Mouse (Mus musculus) lung, adult 10 weeks (tissue): ENCODE data around the gene Olfr1532-ps1. TPM values are rescaled to one million over a fixed set of nuclear protein-coding genes. Genes with fewer than 3 reads are reported as not detected.

Source experiments
- polyA plus RNA-seq: library from polyadenylated mRNA; stranded (reverse); fragments of 350-450 nt; fragmentation: Illumina TruSeq; extraction: RNeasy Lipid Tissue Mini Kit (QIAGEN cat#74804); gene quantifications from one replicate; pipeline ENCODE4 v1.2.3, GENCODE M21; 2014; ENCODE audit warnings: low read depth, low replicate concordance; ENCODE audit not compliant: insufficient read depth

Olfr1532-ps1 gene
- not detected for polyA plus RNA-seq

GRCm38 (mm10) chr7:106907676-106908075 lies at the start of gene Olfr1532-ps1:
TSS of gene Olfr1532-ps1 (plus strand) at chr7:106908001.

GRCm38 (mm10) chr7:106862885-106863284 lies 44.9 kb upstream of the Olfr1532-ps1 start, which contains the start of gene Olfr704:
TSS of gene Olfr704 (plus strand) at chr7:106863185.

GRCm38 (mm10) chr7:106876791-106877190 lies 31.0 kb upstream of the Olfr1532-ps1 start, which contains the start of gene Olfr705:
TSS of gene Olfr705 (minus strand) at chr7:106876891.

GRCm38 (mm10) chr7:106888062-106888461 lies 19.7 kb upstream of the Olfr1532-ps1 start, which contains the start of gene Olfr706:
TSS of gene Olfr706 (minus strand) at chr7:106888162.

GRCm38 (mm10) chr7:106901141-106901540 lies 6.7 kb upstream of the Olfr1532-ps1 start, which contains the start of gene Olfr707:
TSS of gene Olfr707 (minus strand) at chr7:106901241.

GRCm38 (mm10) chr7:106932119-106932518 lies 24.3 kb downstream of the Olfr1532-ps1 start, which contains the start of gene Olfr709-ps1:
TSS of gene Olfr709-ps1 (minus strand) at chr7:106932219.

GRCm38 (mm10) chr7:106948212-106948611 lies 40.4 kb downstream of the Olfr1532-ps1 start, which contains the start of gene Olfr710:
TSS of gene Olfr710 (minus strand) at chr7:106948312.

GRCm38 (mm10) chr7:106963837-106964236 lies 56.0 kb downstream of the Olfr1532-ps1 start, which contains the start of gene Olfr6:
TSS of gene Olfr6 (minus strand) at chr7:106963937.

Other genes with a start within 250 kb of the Olfr1532-ps1 start
- not detected for gene Olfr693, start 227.4 kb upstream of the Olfr1532-ps1 start, polyA plus RNA-seq
- not detected for gene Olfr694, start 216.2 kb upstream of the Olfr1532-ps1 start, polyA plus RNA-seq
- gene Olfr695, start 191.6 kb upstream of the Olfr1532-ps1 start, polyA plus RNA-seq, result not detected
- gene Olfr697, start 165.6 kb upstream of the Olfr1532-ps1 start, polyA plus RNA-seq, result not detected
- gene Olfr698, start 152.6 kb upstream of the Olfr1532-ps1 start, polyA plus RNA-seq, result not detected
- not detected for gene Olfr699, start 114.8 kb upstream of the Olfr1532-ps1 start, polyA plus RNA-seq
- not detected for gene Olfr700, start 99.2 kb upstream of the Olfr1532-ps1 start, polyA plus RNA-seq
- gene Olfr701, start 93.9 kb upstream of the Olfr1532-ps1 start, polyA plus RNA-seq, result not detected
- not detected for gene Olfr702, start 74.1 kb upstream of the Olfr1532-ps1 start, polyA plus RNA-seq
- not detected for gene Olfr703, start 64.6 kb upstream of the Olfr1532-ps1 start, polyA plus RNA-seq
- not detected for gene Olfr704, start 44.8 kb upstream of the Olfr1532-ps1 start, polyA plus RNA-seq
- not detected for gene Olfr705, start 31.1 kb upstream of the Olfr1532-ps1 start, polyA plus RNA-seq
- gene Olfr706, start 19.8 kb upstream of the Olfr1532-ps1 start, polyA plus RNA-seq, result not detected
- not detected for gene Olfr707, start 6.8 kb upstream of the Olfr1532-ps1 start, polyA plus RNA-seq
- gene Olfr709-ps1, start 24.2 kb downstream of the Olfr1532-ps1 start, polyA plus RNA-seq, result not detected
- not detected for gene Olfr710, start 40.3 kb downstream of the Olfr1532-ps1 start, polyA plus RNA-seq
- gene Olfr6, start 55.9 kb downstream of the Olfr1532-ps1 start, polyA plus RNA-seq, result not detected
- not detected for gene Olfr711, start 67.5 kb downstream of the Olfr1532-ps1 start, polyA plus RNA-seq
- not detected for gene Olfr2, start 98.1 kb downstream of the Olfr1532-ps1 start, polyA plus RNA-seq
- not detected for gene Olfr713, start 123.2 kb downstream of the Olfr1532-ps1 start, polyA plus RNA-seq
- not detected for gene Olfr714, start 163.0 kb downstream of the Olfr1532-ps1 start, polyA plus RNA-seq
- gene Olfr17, start 185.2 kb downstream of the Olfr1532-ps1 start, polyA plus RNA-seq, result not detected
- not detected for gene Olfr715b, start 202.4 kb downstream of the Olfr1532-ps1 start, polyA plus RNA-seq
- gene Olfr715, start 223.1 kb downstream of the Olfr1532-ps1 start, polyA plus RNA-seq, result not detected
- not detected for gene Olfr716, start 230.3 kb downstream of the Olfr1532-ps1 start, polyA plus RNA-seq